Mouse (Mus musculus) NIH3T3 (cell line): ENCODE measurements around the gene Kndc1.
A peak's percentile ranks its signal among the peaks of the same experiment; 100 is the strongest.

Experiments
- DNase-seq: peaks from one replicate; pipeline ENCODE4 v3.0.0-alpha.2; 2012; ENCODE audit warnings: low read depth

Kndc1 gene

GRCm38 (mm10) chr7:139988272-139988671 is 93.8 kb downstream of the Kndc1 start:
- DNase-seq, result no peak

DNA sequence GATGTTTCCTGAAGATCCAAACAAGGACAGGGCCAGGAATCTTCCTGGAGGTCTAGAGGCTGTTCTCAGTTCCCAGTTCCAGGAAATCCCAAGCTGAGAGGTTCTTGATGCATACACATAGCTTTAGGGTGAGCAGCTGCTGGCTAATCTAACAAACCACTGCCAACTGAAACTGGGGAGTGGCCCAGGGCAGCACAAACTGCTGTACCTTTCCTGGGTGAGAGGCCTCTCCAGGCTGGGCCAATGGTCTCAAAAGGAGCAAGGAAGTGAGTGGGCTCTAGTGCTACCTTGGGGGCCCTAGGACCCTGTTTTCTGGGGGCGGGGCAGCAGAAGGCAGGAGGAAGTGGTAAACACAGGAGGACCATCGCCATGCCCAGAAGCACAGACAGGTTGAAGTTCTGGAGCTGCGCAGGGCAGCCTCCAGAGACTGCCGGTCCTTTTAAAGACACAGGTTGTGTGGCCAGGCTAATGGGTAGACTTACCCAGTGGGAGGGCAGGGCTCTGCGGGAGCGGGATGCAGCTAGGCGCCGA is 96.4 kb downstream of the Kndc1 start:
- DNase-seq, result peak; percentile 31
